Mouse (Mus musculus) hindbrain, embryonic 10.5 days (tissue): ENCODE data around the gene Grm3. TPM values are rescaled to one million over a fixed set of nuclear protein-coding genes. Genes with fewer than 3 reads are reported as not detected.

Source experiments
- DNase-seq: peaks from one replicate; pipeline ENCODE4 v3.0.0-alpha.2; 2017; ENCODE audit warnings: low spot score
- H3K27ac ChIP-seq: fragments of 300-500 bp; sonication (generic); 2 replicates; pipeline ENCODE4 v1.5.1; 2016; ENCODE audit warnings: mild to moderate bottlenecking, moderate library complexity
- H3K27me3 ChIP-seq: fragments of 300-500 bp; sonication (generic); 2 replicates; pipeline ENCODE4 v1.6.1; 2016; ENCODE audit warnings: mild to moderate bottlenecking; ENCODE audit not compliant: poor library complexity, insufficient read depth, severe bottlenecking
- H3K36me3 ChIP-seq: fragments of 300-500 bp; sonication (generic); 2 replicates; pipeline ENCODE4 v1.6.1; 2016; ENCODE audit warnings: mild to moderate bottlenecking, moderate library complexity
- H3K4me1 ChIP-seq: fragments of 300-500 bp; sonication (generic); replicated peaks from 2 replicates; pipeline ENCODE4 v1.6.1; 2016; ENCODE audit warnings: mild to moderate bottlenecking
- H3K4me3 ChIP-seq: fragments of 300-500 bp; sonication (generic); 2 replicates; pipeline ENCODE4 v1.5.1; 2016; ENCODE audit warnings: mild to moderate bottlenecking, moderate library complexity
- H3K9me3 ChIP-seq: fragments of 300-500 bp; sonication (generic); 2 replicates; pipeline ENCODE4 v1.6.1; 2016; ENCODE audit warnings: mild to moderate bottlenecking, moderate library complexity
- WGBS: fragments of 180-500 bp; shearing (Covaris S2); methylation state at CpG from one replicate; pipeline ENCODE4 v1.1.7; 2016; 5-methylcytosine and 5-hydroxymethylcytosine counted together
- polyA plus RNA-seq: library from polyadenylated mRNA; unstranded; fragments of >200 nt; fragmentation: Nextera tagmentation; extraction: Ambion mirVana; gene quantifications from 2 replicates; pipeline ENCODE4 v1.2.1, GENCODE M21; 2016

The Grm3 gene
- polyA plus RNA-seq = 2.0 and 2.1 TPM in 2 replicates

DNA sequence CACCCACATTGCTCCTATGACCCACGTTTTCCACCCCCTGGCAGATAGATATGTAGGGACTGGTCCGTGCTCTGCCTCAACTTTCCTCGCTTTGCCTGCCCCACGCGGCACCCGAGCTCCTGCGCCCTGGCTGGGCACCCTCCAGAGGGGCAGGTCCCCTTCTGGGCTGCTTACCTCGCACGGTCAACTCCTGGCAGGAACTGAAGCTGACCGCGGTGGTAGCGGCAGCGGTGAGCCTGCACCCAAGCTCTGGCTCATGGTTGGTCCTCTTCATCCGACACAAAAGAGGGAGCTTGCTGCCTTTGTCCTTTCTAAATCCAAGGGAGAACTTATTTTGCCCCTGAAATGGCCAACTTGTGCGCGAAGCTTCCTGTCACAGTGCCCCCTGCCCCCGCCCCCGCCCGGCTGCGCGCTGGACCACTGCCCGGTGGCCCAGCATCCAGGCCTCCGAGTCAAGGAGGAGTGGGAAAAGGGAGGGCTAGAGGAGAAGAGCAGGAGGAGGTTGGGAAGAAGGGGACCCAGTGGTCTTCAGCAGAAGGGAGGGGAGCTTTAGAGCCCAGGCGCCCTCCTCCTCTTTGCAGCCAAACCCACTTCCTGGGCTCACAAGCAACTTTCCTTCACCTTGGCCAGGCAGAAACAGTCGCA lies at the start of gene Grm3:
Grm3 (minus strand) TSS at position 215 of the 645 bp plus-strand sequence.
- H3K27ac ChIP-seq = peak within 1 kb of the TSS; percentile 82

DNA sequence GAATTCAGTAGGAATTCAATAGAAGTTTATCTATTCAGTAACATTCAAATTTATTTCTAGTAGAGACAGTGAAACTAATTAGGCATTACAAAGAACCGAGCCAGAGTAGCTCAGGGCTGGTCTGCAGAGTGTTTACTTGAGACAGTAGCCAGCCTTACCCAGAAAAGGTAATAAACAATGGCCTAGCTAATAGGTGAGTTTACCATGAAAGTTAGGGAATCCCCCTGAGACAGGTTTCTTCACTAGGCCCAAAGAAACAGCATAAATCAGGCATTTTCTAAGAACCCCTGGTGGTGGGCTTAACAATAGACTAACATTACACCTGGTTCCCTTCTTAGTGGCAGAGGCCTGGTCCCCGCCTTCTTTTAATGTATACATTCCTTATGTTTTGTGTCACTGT lies 30.8 kb upstream of the Grm3 start:
- no peak overlapping the region for H3K27ac ChIP-seq
- H3K27me3 ChIP-seq = no peaks in the 10 kb centered on the region
- H3K9me3 ChIP-seq = no peaks in the 10 kb centered on the region
- DNase-seq = no peak
- no peaks in the 10 kb centered on the region for H3K4me1 ChIP-seq
- H3K36me3 ChIP-seq = no peaks in the 10 kb centered on the region
- no peak overlapping the region for H3K4me3 ChIP-seq
- 72% methylated on average over 2 of the region's 2 CpGs for WGBS

More for the DNA sequence above, at the start of gene Grm3:
- DNase-seq = peak; percentile 40
- H3K9me3 ChIP-seq = no peaks in the 10 kb centered on the region
- peak within 1 kb of the TSS; percentile 65 for H3K4me3 ChIP-seq
- under 1% methylated on average over 25 of the region's 25 CpGs for WGBS
- H3K36me3 ChIP-seq = no peaks in the 10 kb centered on the region
- peaks cover 25% of the 10 kb centered on the region for H3K27me3 ChIP-seq
- H3K4me1 ChIP-seq = peaks cover 26% of the 10 kb centered on the region

DNA sequence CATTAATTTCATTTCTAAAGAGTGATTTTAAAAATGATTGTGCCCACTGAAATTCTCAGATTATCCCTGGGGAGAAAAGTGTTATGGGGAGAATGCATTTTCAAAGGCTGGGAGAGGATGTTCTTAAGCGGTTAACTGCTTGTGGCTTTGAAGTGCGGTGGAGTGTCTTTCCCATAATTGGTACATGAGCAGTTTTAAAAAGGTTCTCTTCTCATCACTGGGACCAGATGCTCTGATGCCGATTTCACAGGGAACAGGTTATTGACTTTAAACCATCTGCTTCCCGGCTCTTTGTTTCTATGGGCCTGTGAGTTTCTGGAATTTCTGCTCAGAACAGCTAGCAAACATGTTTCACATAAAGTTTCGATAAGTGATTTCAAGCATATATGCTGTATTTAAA lies 23.2 kb upstream of the Grm3 start:
- H3K36me3 ChIP-seq = no peaks in the 10 kb centered on the region
- no peaks in the 10 kb centered on the region for H3K27me3 ChIP-seq
- no peak for DNase-seq
- no peaks in the 10 kb centered on the region for H3K9me3 ChIP-seq
- 74% methylated on average over 5 of the region's 5 CpGs for WGBS
- H3K4me3 ChIP-seq = no peak overlapping the region
- no peaks in the 10 kb centered on the region for H3K4me1 ChIP-seq
- H3K27ac ChIP-seq = no peak overlapping the region

DNA sequence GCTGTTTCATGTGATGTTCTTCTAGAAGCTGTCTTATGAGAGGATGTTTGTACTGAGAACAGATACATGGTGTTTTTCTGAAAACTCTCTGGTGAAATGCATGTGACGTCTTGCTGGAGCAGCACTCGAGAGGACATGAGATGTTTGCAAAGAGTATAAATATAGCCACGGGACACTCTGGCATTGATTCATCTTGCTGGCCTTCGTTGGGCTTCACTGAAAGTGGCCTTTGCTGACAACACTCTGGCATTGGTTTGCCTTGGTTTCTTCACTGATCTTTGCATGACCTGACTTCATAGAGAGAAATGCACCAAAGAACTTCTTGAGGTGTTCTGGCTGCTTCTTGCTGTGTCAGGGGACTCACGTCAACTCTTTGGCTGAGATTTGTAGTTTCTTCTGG lies 19.1 kb upstream of the Grm3 start:
- Histone ChIP-seq H3K27me3 (no peaks in the 10 kb centered on the region), H3K36me3 (no peaks in the 10 kb centered on the region), H3K4me1 (no peaks in the 10 kb centered on the region), H3K9me3 (no peaks in the 10 kb centered on the region), H3K27ac (no peak overlapping the region), H3K4me3 (no peak overlapping the region)
- no peak for DNase-seq
- 90% methylated on average over 5 of the region's 5 CpGs for WGBS

DNA sequence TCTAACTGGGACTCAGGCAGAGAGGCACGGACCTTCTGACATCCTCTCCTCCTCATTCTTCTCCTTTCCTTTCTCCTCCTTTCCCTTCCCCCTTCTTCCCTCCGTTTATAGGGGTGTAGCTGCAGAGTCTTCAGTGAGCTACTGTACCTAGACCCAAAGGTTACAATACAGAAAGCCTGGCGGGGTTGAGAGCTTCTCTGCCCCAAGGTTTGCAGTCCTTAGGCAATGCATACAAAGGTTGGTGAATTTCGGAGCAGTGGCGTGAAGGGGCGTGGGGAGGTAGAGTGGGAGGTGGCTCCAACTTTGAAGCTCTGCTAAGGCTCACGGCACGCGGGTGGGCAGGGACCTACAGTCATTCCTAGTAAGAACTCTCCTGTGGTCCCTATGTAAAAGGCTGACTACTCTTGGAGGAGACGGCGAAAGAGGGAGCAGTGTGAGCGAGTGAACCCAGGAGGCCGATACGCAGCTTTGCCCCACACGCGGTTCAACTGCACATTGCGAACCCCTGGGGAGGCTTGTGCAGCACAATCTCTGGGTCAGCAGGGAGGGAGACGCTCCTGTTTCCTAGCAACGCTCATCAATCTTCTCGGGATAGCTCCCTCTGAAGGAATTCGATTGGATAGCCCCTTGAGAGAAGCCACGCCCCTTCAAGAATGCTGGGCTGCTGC lies 765 bp upstream of the Grm3 start:
- Histone ChIP-seq H3K36me3 (no peaks in the 10 kb centered on the region), H3K4me3 (peak overlapping the region; percentile 65), H3K4me1 (peaks cover 26% of the 10 kb centered on the region), H3K27me3 (peaks cover 25% of the 10 kb centered on the region), H3K9me3 (no peaks in the 10 kb centered on the region), H3K27ac (peak overlapping the region; percentile 82)
- DNase-seq = peak; percentile 78
- under 1% methylated on average over 22 of the region's 22 CpGs for WGBS

DNA sequence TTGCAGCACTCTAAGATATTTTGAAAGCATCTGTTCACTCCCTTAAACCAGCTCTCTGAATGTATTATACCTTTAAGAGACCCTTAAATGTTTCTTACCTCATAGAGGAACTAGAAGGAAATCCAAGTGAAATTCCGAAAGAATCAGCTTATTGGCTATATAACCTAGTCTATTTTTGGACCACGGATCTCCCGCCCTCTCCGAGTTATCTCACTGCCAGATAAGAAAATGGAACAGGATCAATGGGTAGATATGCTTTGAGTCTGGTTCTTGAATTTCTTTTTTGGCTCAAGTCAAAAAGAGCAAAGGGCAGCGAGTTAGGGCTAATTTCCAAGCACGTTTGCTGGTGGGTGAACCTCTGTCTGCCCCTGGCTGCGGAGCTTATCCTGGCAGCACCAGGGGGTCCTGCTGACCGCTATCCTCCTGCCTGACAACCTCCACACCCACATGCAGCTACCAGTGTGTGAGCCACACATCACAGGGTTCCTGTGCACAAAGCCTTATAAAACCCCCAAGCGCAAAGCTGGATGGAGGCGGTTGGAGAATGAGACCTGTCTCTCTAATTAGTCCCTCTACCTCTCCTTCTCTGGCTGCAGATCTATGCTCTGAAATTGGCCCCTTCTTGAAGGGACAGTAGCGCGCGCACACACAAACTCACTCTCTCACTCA lies 549 bp downstream of the Grm3 start:
- WGBS = 8% methylated on average over 13 of the region's 13 CpGs
- peaks cover 25% of the 10 kb centered on the region for H3K27me3 ChIP-seq
- DNase-seq = no peak
- H3K9me3 ChIP-seq = no peaks in the 10 kb centered on the region
- H3K36me3 ChIP-seq = no peaks in the 10 kb centered on the region
- H3K27ac ChIP-seq = peak overlapping the region; percentile 82
- H3K4me3 ChIP-seq = peak overlapping the region; percentile 65
- peaks cover 26% of the 10 kb centered on the region for H3K4me1 ChIP-seq

DNA sequence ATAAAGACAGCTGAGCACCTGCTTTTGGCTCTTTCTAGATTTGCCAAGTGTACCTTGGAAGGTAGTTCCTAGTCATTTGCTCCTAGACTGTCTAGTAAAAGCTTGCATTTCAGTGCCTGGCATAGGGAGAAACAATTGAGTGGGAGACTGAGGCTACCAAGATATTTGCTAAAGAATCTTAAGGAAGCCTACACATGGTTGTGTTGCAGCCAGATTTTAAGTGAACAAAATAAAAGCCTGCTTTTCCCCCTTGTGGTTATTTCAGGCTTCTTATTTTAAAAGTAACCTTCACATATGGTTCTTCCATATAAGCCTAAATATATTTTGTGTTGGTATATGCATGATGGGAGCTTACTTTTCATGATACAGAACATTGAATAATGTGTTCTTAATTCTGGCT lies 3.8 kb downstream of the Grm3 start:
- Histone ChIP-seq H3K4me3 (no peak overlapping the region), H3K27ac (no peak overlapping the region), H3K27me3 (peaks cover 25% of the 10 kb centered on the region), H3K9me3 (no peaks in the 10 kb centered on the region), H3K4me1 (peaks cover 26% of the 10 kb centered on the region), H3K36me3 (no peaks in the 10 kb centered on the region)
- no peak for DNase-seq

DNA sequence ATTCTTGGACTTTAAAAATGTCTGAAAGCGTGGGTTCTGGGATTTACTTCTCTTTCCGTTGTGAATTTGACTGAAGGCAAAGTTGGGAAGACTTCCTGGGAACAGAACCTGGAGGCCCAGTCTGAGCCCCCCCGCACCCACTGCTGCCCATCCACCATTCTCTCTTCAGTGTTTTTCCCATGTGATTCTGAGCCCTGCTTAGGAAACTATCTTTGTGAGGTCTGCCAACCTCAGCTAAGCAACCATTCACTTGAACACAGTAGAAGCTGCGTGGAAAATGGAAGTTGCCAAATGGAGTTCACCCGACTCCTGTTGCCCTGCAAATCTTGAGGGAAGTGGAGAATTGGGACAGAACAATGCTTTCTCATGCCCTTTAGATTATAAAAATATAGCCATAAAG lies 8.7 kb downstream of the Grm3 start:
- Histone ChIP-seq H3K27ac (no peak overlapping the region), H3K9me3 (no peaks in the 10 kb centered on the region), H3K4me3 (no peak overlapping the region), H3K4me1 (0 out of 2 replicates have a peak, but pooled peaks cover 5% of the 10 kb centered on the region), H3K36me3 (no peaks in the 10 kb centered on the region), H3K27me3 (no peaks in the 10 kb centered on the region)
- 89% methylated on average over 5 of the region's 5 CpGs for WGBS
- no peak for DNase-seq

DNA sequence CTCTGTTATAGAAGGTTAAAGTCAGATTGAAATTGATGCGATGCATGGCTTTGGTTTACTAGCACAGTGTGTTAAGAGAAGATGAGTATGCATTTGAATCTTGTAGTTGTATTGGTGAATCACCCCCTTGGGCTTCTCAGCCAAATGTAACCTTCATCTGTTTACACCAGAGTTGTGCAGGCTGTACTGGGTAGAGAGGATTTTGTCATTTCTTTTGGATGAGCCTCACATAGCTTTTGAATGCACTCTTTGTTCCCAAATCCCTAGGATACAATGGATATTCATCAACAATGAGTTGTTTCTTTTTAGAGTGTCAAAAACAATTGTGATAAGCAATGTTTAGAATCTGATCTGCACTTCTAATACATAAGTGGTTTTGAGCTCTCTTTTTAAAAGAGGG lies 17.9 kb downstream of the Grm3 start:
- H3K9me3 ChIP-seq = no peaks in the 10 kb centered on the region
- no peaks in the 10 kb centered on the region for H3K27me3 ChIP-seq
- H3K36me3 ChIP-seq = no peaks in the 10 kb centered on the region
- H3K27ac ChIP-seq = no peak overlapping the region
- no peaks in the 10 kb centered on the region; the same call in 1 of the 2 replicates for H3K4me1 ChIP-seq
- DNase-seq = no peak
- H3K4me3 ChIP-seq = no peak overlapping the region
- WGBS = 84% methylated on average over 1 of the region's 1 CpGs

DNA sequence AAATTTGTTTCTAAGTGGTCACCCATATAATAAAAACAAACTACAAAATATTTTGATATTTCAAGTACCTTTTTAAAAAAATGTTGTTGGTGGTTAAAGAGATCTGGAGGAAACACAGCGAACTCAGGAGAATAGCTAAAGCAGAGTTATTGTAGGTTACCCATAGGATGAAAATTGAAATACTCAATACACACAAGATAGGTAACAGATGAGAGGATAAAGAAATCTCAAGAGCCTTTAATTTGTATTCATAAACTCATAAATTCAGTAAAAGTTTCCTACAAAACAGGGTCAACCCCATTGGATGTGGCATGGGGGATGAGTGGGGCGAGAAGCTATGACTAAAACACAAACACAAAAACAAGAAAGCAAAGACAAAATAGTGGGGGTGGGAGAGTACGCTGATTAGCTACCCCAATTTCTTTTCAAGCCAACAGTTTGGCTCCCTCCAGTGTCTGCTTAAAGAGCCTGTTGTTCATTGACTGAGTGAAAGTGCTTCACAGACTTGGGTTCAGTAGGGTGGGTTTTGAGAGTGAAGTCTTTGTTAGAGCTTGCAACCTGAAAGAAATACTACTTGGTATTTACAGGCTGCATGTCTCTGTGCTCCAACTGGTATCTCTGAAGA lies 21.5 kb downstream of the Grm3 start:
- Histone ChIP-seq H3K4me1 (no peaks in the 10 kb centered on the region; the same call in 1 of the 2 replicates), H3K27ac (no peak overlapping the region), H3K4me3 (no peak overlapping the region), H3K36me3 (no peaks in the 10 kb centered on the region), H3K9me3 (no peaks in the 10 kb centered on the region), H3K27me3 (no peaks in the 10 kb centered on the region)
- peak; percentile 8 for DNase-seq
- WGBS = 26% methylated on average over 3 of the region's 3 CpGs

DNA sequence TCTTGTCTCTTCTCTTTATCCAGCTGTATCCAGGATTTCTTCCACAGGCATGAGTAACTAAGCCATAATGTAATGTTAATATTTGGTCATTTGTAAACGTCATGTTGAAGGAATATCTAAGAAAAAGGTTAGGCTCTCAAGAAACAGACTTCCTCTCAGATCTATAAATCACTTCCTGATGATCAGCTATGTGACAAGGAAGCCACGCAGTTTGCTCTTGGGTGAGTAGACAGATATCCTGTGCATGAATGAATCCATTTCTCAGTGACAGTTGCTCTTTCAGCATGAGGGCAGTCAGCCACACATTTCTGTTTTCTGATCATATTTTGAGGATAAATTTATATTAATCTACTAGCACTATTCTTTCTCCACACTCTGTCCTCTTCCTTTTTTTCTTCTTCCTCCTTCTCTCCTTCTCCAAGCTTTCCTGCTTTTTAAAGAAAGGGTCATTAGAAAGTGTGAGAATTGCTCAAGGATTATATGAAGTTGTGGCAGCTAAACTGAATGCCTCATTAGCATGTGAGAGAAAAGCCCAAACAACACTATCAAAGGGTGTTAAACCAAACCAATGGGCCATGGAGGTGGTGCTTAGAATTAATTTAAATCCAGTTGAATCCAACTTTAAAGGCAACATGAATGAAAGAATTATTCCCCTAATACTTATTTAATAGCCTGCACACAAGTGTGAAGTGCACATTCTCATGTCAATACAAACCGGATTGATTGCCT lies 22.1 kb downstream of the Grm3 start:
- Histone ChIP-seq H3K9me3 (no peaks in the 10 kb centered on the region), H3K27ac (peak overlapping the region; percentile 59; the same call in 1 of the 2 replicates), H3K4me1 (no peaks in the 10 kb centered on the region; the same call in 1 of the 2 replicates), H3K4me3 (no peak overlapping the region), H3K27me3 (no peaks in the 10 kb centered on the region), H3K36me3 (no peaks in the 10 kb centered on the region)
- WGBS = 22% methylated on average over 3 of the region's 3 CpGs
- DNase-seq = no peak

DNA sequence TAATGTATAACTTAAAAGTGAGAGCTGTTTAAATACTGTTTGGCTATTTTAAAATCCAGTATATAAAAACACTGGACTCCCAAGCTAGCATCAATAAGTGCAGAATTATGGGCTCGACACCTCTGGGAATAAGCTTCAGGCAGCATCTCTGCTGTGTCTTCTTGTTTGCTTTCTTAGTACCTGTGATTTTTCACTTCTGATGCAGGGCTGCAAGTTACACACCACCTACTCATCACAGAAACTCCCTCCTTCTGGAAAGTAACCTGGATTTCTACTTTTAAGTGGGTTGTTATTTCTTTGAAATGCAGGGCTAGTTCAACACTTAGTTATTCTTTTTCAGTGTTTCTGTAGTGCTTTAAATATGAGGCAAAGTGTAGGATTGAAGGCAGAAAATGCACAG lies 32.6 kb downstream of the Grm3 start:
- Histone ChIP-seq H3K9me3 (no peaks in the 10 kb centered on the region), H3K4me3 (no peak overlapping the region), H3K4me1 (peaks cover 13% of the 10 kb centered on the region), H3K36me3 (no peaks in the 10 kb centered on the region), H3K27ac (no peak overlapping the region), H3K27me3 (no peaks in the 10 kb centered on the region)
- DNase-seq = no peak
- 90% methylated on average over 1 of the region's 1 CpGs for WGBS
